24 mouse cellular contexts compared by ENCODE assay signal in genomic region chr14:7839950-7840514, GRCm38 (mm10). TPM values are rescaled to one million over a fixed set of nuclear protein-coding genes. Genes with fewer than 3 reads are reported as not detected.
DNase-seq lines count a peak whose midpoint lies in the region; ATAC-seq and TF ChIP-seq lines count a peak whose summit lies in the region.
"Had no signal": no experiment of that assay in that cellular context is flagged by ENCODE, and none has a peak within 500 bp of the region (broad histone marks: within the 10 kb centered on the region; RNA-seq: fewer than 3 reads in every experiment).

No protein-coding gene starts in this region.

- no peak overlapping the region for H3K9ac ChIP-seq in liver, postnatal 0 days (replicated peaks)
- H3K9ac ChIP-seq in liver, embryonic 12.5 days: no peak overlapping the region
- H3K9ac ChIP-seq: forebrain, embryonic 13.5 days; heart, embryonic 15.5 days; limb, embryonic 13.5 days; liver, embryonic 15.5 days; neural tube, embryonic 15.5 days; stomach, embryonic 15.5 days had no signal

- peaks cover 43% of the 10 kb centered on the region for H3K4me1 ChIP-seq in kidney, adult 2 months (ENCODE audit: control insufficient read depth, insufficient read depth, low read length)
- H3K4me1 ChIP-seq in liver, postnatal 0 days (ENCODE audit: insufficient read depth): peaks cover 9% of the 10 kb centered on the region
- H3K4me1 ChIP-seq in liver, embryonic 12.5 days: peaks cover 12% of the 10 kb centered on the region; the same call in 1 of the 2 replicates
- peaks cover 37% of the 10 kb centered on the region for H3K4me1 ChIP-seq in embryonic facial prominence, embryonic 10.5 days

- TF ChIP-seq POLR2A in kidney, adult 2 months (IDR thresholded peaks at IDR 0.05; ENCODE audit: low read depth, low read length): no peak

- no peak overlapping the region for H3K4me2 ChIP-seq in liver, postnatal 0 days (ENCODE audit: low read depth, low read length)
- no peak overlapping the region for H3K4me2 ChIP-seq in liver, embryonic 12.5 days
- H3K4me2 ChIP-seq: forebrain, embryonic 13.5 days; heart, embryonic 15.5 days; limb, embryonic 13.5 days; liver, embryonic 15.5 days; neural tube, embryonic 15.5 days; stomach, embryonic 15.5 days had no signal

- no peak for TF ChIP-seq CTCF in kidney, adult 2 months (conservative IDR thresholded peaks at IDR 0.05; ENCODE audit: insufficient read depth, insufficient read length, low read depth, low read length)
- TF ChIP-seq CTCF in liver, postnatal 0 days (IDR thresholded peaks at IDR 0.05; ENCODE audit: low read depth): no peak

- 45% methylated on average over 8 of the region's 8 CpGs for WGBS in kidney, adult 2 months
- 53% methylated on average over 8 of the region's 8 CpGs for WGBS in liver, postnatal 0 days (ENCODE audit: insufficient replicate concordance)
- 57% methylated on average over 8 of the region's 8 CpGs for WGBS in liver, embryonic 12.5 days (ENCODE audit: insufficient replicate concordance)
- 43% methylated on average over 8 of the region's 8 CpGs for WGBS in embryonic facial prominence, embryonic 10.5 days

- H3K27ac ChIP-seq in kidney, adult 2 months (ENCODE audit: insufficient read depth, low read depth, low read length): peak overlapping the region; percentile 61
- peak overlapping the region; percentile 22; the same call in 1 of the 2 replicates for H3K27ac ChIP-seq in liver, postnatal 0 days (ENCODE audit: low read depth)
- H3K27ac ChIP-seq in liver, embryonic 12.5 days: no peak overlapping the region
- H3K27ac ChIP-seq in embryonic facial prominence, embryonic 10.5 days (replicated peaks): peak overlapping the region; percentile 54
- H3K27ac ChIP-seq: forebrain, embryonic 13.5 days; heart, adult 2 months; heart, embryonic 15.5 days; hindbrain, postnatal 0 days; limb, embryonic 13.5 days; liver, embryonic 15.5 days; midbrain, embryonic 10.5 days; neural tube, embryonic 15.5 days; stomach, embryonic 15.5 days had no signal

- H3K36me3 ChIP-seq in kidney, adult 2 months (ENCODE audit: control insufficient read depth, insufficient read depth, low read length): no peaks in the 10 kb centered on the region
- no peaks in the 10 kb centered on the region for H3K36me3 ChIP-seq in liver, postnatal 0 days (replicated peaks; ENCODE audit: insufficient read depth, low read length)
- no peaks in the 10 kb centered on the region for H3K36me3 ChIP-seq in liver, embryonic 12.5 days
- H3K36me3 ChIP-seq in embryonic facial prominence, embryonic 10.5 days (replicated peaks): 0 out of 2 replicates have a peak, but pooled peaks cover 6% of the 10 kb centered on the region
- H3K36me3 ChIP-seq: heart, embryonic 15.5 days; limb, embryonic 13.5 days; liver, embryonic 15.5 days; midbrain, embryonic 10.5 days; neural tube, embryonic 15.5 days; stomach, embryonic 15.5 days had no signal

- H3K9me3 ChIP-seq in liver, postnatal 0 days (ENCODE audit: low read length): no peaks in the 10 kb centered on the region
- H3K9me3 ChIP-seq in liver, embryonic 12.5 days (replicated peaks): no peaks in the 10 kb centered on the region
- H3K9me3 ChIP-seq in embryonic facial prominence, embryonic 10.5 days: no peaks in the 10 kb centered on the region
- H3K9me3 ChIP-seq: forebrain, embryonic 13.5 days; heart, embryonic 15.5 days; limb, embryonic 13.5 days; liver, embryonic 15.5 days; midbrain, embryonic 10.5 days; neural tube, embryonic 15.5 days; stomach, embryonic 15.5 days had no signal

- H3K4me3 ChIP-seq in kidney, adult 2 months (ENCODE audit: insufficient read depth, low read depth, low read length): no peak overlapping the region
- no peak overlapping the region for H3K4me3 ChIP-seq in liver, postnatal 0 days (ENCODE audit: low read depth, low read length)
- no peak overlapping the region for H3K4me3 ChIP-seq in liver, embryonic 12.5 days
- H3K4me3 ChIP-seq in embryonic facial prominence, embryonic 10.5 days: no peak overlapping the region
- H3K4me3 ChIP-seq: forebrain, embryonic 13.5 days; heart, adult 2 months; heart, embryonic 15.5 days; limb, embryonic 13.5 days; liver, embryonic 15.5 days; midbrain, embryonic 10.5 days; neural tube, embryonic 15.5 days; stomach, embryonic 15.5 days had no signal

- DNase-seq in kidney, adult 2 months: no peak
- DNase-seq in kidney, adult 8-10 months: no peak
- DNase-seq in liver, postnatal 0 days: no peak
- peak; percentile 50 for DNase-seq in embryonic facial prominence, embryonic 10.5 days (ENCODE audit: low spot score)
- DNase-seq in yolk sac, embryonic 10.5 days (ENCODE audit: low spot score): peak; percentile 77
- DNase-seq in cerebellum, postnatal 10 days: no peak
- DNase-seq: adrenal gland, postnatal 14 days; cerebellum, adult 2 months; gastrocnemius, postnatal 36 days; heart, adult 2 months; kidney, postnatal 25 days; lung, postnatal 10 days; right cerebral cortex, adult 18-20 months; thymus, postnatal 25 days had no signal

- ATAC-seq in liver, postnatal 0 days: no peak
- ATAC-seq in liver, embryonic 12.5 days: no peak
- ATAC-seq: forebrain, embryonic 13.5 days; hindbrain, postnatal 0 days had no signal

- no peaks in the 10 kb centered on the region for H3K27me3 ChIP-seq in kidney, adult 2 months (replicated peaks; ENCODE audit: control insufficient read depth, insufficient read depth, low read length)
- H3K27me3 ChIP-seq in liver, postnatal 0 days (ENCODE audit: insufficient read depth, low read length): no peaks in the 10 kb centered on the region
- no peaks in the 10 kb centered on the region for H3K27me3 ChIP-seq in liver, embryonic 12.5 days (replicated peaks)
- H3K27me3 ChIP-seq in embryonic facial prominence, embryonic 10.5 days (replicated peaks; ENCODE audit: low read depth, poor library complexity, severe bottlenecking): no peaks in the 10 kb centered on the region
- H3K27me3 ChIP-seq: forebrain, embryonic 13.5 days; heart, embryonic 15.5 days; limb, embryonic 13.5 days; liver, embryonic 15.5 days; neural tube, embryonic 15.5 days; stomach, embryonic 15.5 days had no signal

- TF ChIP-seq EP300 in liver, postnatal 0 days (IDR thresholded peaks at IDR 0.05; ENCODE audit: low read depth): no peak

RNA-seq across cellular contexts. Expression of gene Flnb, which starts 22.3 kb away (rescaled TPM):
- 37.2 and 41.2 TPM in 2 replicates for polyA plus RNA-seq in kidney, adult 2 months (2012; rRNA removed)
- polyA plus RNA-seq in liver, postnatal 0 days (2015; fragmentation: Nextera tagmentation; extraction: Ambion mirVana): 2.5 and 2.9 TPM in 2 replicates
- polyA plus RNA-seq in liver, embryonic 12.5 days (2016; fragmentation: Nextera tagmentation; extraction: Ambion mirVana): 7.4 and 8.7 TPM in 2 replicates
- 20.4 and 22.5 TPM in 2 replicates for polyA plus RNA-seq in embryonic facial prominence, embryonic 10.5 days (2016; fragmentation: Nextera tagmentation; extraction: Ambion mirVana)

RNA-seq across cellular contexts. Expression of gene Gm26661, which starts 48.6 kb away (rescaled TPM):
- not detected in 2 replicates for polyA plus RNA-seq in kidney, adult 2 months (2012; rRNA removed)
- not detected in 2 replicates for polyA plus RNA-seq in liver, postnatal 0 days (2015; fragmentation: Nextera tagmentation; extraction: Ambion mirVana)
- polyA plus RNA-seq in liver, embryonic 12.5 days (2016; fragmentation: Nextera tagmentation; extraction: Ambion mirVana): not detected in 2 replicates
- polyA plus RNA-seq in embryonic facial prominence, embryonic 10.5 days (2016; fragmentation: Nextera tagmentation; extraction: Ambion mirVana): not detected in 2 replicates
- polyA plus RNA-seq: C2C12; cerebellum, adult 2 months; forebrain, embryonic 13.5 days; heart, adult 2 months; heart, embryonic 15.5 days; limb, embryonic 13.5 days; liver, embryonic 15.5 days; midbrain, embryonic 10.5 days; neural tube, embryonic 15.5 days; stomach, embryonic 15.5 days had no signal

Comparison
In these comparisons a context has a peak if more than half of its experiments do, and no peak if none do; other contexts are left out.
1. DNase-seq: peak in embryonic facial prominence, embryonic 10.5 days (single experiment) and yolk sac, embryonic 10.5 days (single experiment); none in kidney, adult 2 months (single experiment), kidney, adult 8-10 months (0 of 2), liver, postnatal 0 days (single experiment) and cerebellum, postnatal 10 days (0 of 2).